Mouse (Mus musculus): ENCODE measurements around the gene Pglyrp1.

The Pglyrp1 gene

DNA sequence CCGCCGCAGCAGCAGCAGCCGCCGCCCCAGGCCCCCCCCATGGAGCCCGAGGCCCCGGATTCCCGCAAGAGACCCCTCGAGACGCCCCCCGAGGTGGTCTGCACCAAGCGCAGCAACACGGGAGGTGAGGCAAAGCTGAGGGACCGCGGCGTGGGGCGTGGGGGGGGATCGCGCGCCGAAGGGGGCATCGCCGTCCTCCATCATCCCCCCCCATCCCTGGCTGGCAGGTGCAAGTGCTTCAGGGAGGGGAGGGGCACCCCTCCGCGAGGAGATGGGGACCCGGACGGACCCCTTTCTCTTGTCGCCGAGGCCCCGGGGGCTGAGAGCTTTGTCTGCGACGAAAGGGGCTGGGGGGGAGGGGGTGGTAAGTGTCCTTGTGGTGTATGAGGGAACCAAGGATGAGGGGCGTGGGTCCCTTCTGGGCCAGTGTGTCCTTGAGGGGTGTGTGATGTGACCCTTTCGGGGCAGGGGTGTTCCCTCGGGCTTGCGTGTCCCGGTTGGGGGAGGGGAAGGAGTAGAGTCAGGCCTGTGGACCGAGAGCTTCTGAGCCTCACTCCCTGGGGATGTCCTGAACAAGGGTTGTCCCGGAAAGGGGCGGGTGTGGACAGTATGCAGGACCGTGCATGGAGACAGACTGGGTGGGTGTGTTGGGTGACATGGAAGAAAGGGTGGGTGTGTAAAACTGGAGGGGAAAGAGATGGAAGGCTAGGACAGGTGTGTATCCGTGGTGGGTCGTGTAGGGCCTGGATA is 55.1 kb downstream of the Pglyrp1 start:
- no peak for DNase-seq (ENCODE audit: extremely low spot score, low read depth, low spot score)

DNA sequence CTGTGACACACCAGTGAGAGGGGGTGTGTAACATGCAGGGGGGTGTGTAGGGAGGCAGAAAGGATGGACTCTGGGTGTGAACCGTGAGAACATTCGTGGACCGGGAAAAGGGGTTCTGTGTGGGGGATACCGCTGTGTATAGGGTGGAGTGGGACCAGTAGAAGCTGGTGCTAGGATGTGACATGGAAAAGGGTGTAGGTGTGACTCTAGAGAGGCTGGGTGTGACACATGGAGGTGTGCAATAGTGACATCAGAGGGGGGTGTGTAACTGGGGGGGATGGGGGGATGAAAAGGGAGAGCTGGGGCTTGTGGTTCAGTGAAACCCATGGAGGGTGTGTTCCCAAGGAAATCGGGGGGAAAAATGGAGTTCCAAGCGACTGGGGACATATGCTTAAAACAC is 55.8 kb downstream of the Pglyrp1 start:
- DNase-seq (ENCODE audit: extremely low spot score, low read depth, low spot score): no peak

DNA sequence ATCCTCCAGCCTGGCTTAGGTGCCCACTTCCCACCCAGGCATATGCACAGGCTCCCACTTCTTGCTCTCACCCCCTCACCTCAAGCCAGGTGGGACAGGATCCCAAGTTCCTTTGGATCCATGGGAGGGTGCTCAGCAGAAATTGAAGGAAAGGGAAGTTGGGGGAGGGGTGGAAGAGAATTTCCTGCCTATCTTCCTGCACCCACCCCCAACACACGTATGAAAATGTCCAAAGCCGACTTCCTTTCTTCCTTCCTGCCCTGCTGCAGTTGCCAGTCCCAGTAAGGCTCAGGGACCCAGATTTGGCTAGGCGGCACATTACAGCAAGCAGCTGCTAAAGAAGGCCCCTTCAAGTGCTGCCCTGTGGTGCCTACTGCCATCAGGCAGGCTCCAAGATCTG is 56.6 kb downstream of the Pglyrp1 start:
- no peak for DNase-seq (ENCODE audit: extremely low spot score, low read depth, low spot score)
